Mouse (Mus musculus): ENCODE measurements around the gene Ildr1. TPM values are rescaled to one million over a fixed set of nuclear protein-coding genes. Genes with fewer than 3 reads are reported as not detected.

Gene Ildr1
- total and polyA plus RNA-seq, 2 experiments from 2014 or later = 4.4 TPM; not detected in 1

DNA sequence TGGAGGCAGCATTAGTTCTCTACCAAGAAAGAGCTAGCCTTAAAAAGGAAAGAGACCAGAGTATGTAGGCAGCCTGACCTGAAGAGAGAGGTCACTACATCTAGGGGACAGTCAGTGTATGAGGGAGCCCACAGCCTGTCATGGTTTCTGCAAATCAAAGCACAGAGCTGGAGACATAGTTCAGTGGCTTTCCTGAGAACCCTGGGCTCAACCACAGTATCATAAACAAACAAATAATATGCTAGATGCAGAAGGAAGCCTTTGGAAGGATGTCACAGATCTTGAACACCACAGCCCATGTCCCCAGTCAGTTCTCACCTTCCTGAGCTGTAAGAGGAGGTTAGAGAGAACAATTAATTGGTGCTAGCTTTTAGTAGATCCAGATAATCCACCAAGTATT, 24.9 kb downstream of the Ildr1 start:
- H3K27me3 ChIP-seq (ENCODE audit: control insufficient read depth, insufficient read depth, low read length) = peaks cover 8% of the 10 kb centered on the region; the same call in 1 of the 2 replicates
- TF ChIP-seq CTCF (IDR thresholded peaks at IDR 0.05; ENCODE audit: low read depth) (no peak), EP300 (IDR thresholded peaks at IDR 0.05; ENCODE audit: low read depth) (no peak)
- H3K36me3 ChIP-seq (replicated peaks; ENCODE audit: control insufficient read depth, insufficient read depth, low read length) = no peaks in the 10 kb centered on the region
- no peak overlapping the region for H3K4me2 ChIP-seq (ENCODE audit: low read depth, low read length)
- H3K9ac ChIP-seq (replicated peaks; ENCODE audit: low read depth, low read length) = no peak overlapping the region
- no peaks in the 10 kb centered on the region for H3K9me3 ChIP-seq (replicated peaks; ENCODE audit: control insufficient read depth, low read length)
- no peaks in the 10 kb centered on the region for H3K4me1 ChIP-seq (ENCODE audit: control insufficient read depth, insufficient read depth)
- ATAC-seq (ENCODE audit: insufficient read depth, low read depth) (no peak), DNase-seq (ENCODE audit: low spot score) (no peak)
- H3K27ac ChIP-seq (ENCODE audit: low read depth) = no peak overlapping the region
- no peak overlapping the region for H3K4me3 ChIP-seq (ENCODE audit: low read depth, low read length)

DNA sequence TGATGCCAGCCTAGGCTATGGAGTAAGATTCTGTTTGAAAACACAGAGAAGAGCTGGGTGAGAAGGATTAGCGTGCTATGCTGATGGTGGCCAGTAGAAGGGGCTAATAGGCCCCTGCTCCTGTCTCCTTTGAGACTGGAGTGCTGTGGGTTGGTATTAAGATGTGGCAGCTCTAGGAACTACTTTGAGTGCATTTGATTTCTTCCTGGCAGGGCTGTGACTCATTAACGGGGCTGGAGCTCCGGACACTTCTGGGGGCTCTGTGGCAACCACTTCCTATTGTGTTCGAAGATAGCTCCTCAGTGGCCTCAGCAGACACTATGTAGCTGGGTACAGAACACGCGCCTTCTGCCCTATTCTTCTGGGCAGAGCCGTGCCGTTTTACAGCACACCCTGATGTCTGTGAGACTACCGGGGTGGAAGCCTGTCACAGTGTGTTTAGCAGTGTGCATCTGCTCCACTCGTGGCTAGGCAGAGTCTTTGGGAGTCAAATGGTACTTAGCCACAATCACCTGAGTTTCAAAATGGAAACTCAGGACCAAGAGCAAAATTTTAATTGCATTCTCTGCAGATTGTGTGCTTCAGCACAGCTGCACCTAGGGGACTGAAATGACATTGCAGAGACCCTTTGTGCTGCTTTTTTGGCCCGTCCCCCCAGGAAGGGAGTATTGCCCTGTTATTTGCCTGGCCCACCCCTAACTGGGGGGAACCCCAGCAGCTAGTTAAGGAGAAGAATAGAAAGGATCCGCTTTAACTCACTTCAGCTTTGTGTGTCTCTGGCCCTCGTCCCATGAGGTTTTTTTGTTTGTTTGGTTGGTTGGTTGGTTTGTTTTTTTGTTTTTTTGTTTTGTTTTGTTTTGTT, 26.6 kb downstream of the Ildr1 start:
- ATAC-seq (ENCODE audit: insufficient read depth, low read depth) = no peak
- Histone ChIP-seq H3K4me1 (ENCODE audit: control insufficient read depth, insufficient read depth) (no peaks in the 10 kb centered on the region), H3K27me3 (ENCODE audit: control insufficient read depth, insufficient read depth, low read length) (peaks cover 8% of the 10 kb centered on the region; the same call in 1 of the 2 replicates), H3K4me3 (ENCODE audit: low read depth, low read length) (no peak overlapping the region), H3K27ac (ENCODE audit: low read depth) (no peak overlapping the region), H3K9me3 (replicated peaks; ENCODE audit: control insufficient read depth, low read length) (no peaks in the 10 kb centered on the region), H3K9ac (replicated peaks; ENCODE audit: low read depth, low read length) (no peak overlapping the region), H3K36me3 (replicated peaks; ENCODE audit: control insufficient read depth, insufficient read depth, low read length) (no peaks in the 10 kb centered on the region), H3K4me2 (ENCODE audit: low read depth, low read length) (no peak overlapping the region)
- TF ChIP-seq EP300 (IDR thresholded peaks at IDR 0.05; ENCODE audit: low read depth) (no peak), CTCF (IDR thresholded peaks at IDR 0.05; ENCODE audit: low read depth) (no peak)
- 63% methylated on average over 13 of the region's 13 CpGs for WGBS
- DNase-seq (ENCODE audit: low spot score) = no peak

DNA sequence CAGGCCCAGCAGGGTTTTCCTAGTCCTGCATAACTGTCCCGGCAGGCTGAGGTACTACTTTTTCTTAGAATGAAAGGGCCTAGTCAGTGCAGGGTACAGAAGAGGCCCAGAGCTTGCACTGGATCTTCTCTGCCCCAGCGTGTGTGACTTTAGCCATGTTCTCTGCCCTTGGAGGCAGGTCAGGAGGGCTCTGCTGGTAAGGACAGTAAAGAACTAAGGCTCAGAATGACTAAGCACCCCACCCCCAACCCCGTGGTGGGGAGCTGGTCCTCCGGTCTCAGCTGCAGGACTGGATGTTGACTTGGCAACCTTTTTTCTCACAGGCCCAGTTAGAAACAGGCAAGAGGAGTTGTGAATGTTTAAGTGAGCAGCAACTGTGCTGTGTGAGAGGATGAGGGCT, 29.0 kb downstream of the Ildr1 start:
- no peaks in the 10 kb centered on the region for H3K36me3 ChIP-seq (replicated peaks; ENCODE audit: control insufficient read depth, insufficient read depth, low read length)
- TF ChIP-seq EP300 (IDR thresholded peaks at IDR 0.05; ENCODE audit: low read depth) = no peak
- TF ChIP-seq CTCF (IDR thresholded peaks at IDR 0.05; ENCODE audit: low read depth) = no peak
- no peak overlapping the region for H3K4me3 ChIP-seq (ENCODE audit: low read depth, low read length)
- H3K27ac ChIP-seq (ENCODE audit: low read depth) = no peak overlapping the region
- no peak overlapping the region for H3K4me2 ChIP-seq (ENCODE audit: low read depth, low read length)
- no peaks in the 10 kb centered on the region for H3K9me3 ChIP-seq (replicated peaks; ENCODE audit: control insufficient read depth, low read length)
- no peaks in the 10 kb centered on the region for H3K4me1 ChIP-seq (ENCODE audit: control insufficient read depth, insufficient read depth)
- 19% methylated on average over 4 of the region's 4 CpGs for WGBS
- DNase-seq (ENCODE audit: low spot score) (no peak), ATAC-seq (ENCODE audit: insufficient read depth, low read depth) (no peak)
- no peak overlapping the region for H3K9ac ChIP-seq (replicated peaks; ENCODE audit: low read depth, low read length)
- peaks cover 8% of the 10 kb centered on the region; the same call in 1 of the 2 replicates for H3K27me3 ChIP-seq (ENCODE audit: control insufficient read depth, insufficient read depth, low read length)

DNA sequence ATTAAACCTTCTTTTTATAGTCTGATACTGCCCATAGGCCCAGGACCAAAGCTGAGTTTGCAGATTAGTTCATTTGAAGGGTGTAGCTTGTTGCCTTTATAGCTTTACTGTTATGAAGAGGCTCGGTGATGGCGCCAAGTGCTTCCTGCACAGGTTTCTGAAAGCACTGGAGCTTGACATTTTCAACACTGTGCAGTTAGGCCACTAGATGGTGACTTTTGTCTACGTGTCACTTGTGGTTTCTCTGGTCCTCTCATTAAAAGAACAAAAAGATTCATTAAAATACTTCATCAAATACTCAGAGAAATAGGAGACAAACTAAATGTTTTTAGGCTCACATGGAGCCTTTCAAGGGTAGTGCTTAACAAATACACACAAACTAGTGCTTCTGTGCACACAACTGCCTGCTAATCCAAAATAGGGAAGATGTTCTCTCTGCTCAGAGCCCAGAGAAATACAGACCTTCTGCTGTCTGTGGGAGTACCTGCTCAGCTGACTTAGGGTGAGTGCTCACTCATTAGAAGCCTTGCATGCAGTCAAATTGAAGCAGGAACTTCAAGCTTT, 30.2 kb downstream of the Ildr1 start:
- no peaks in the 10 kb centered on the region for H3K4me1 ChIP-seq (ENCODE audit: control insufficient read depth, insufficient read depth)
- H3K36me3 ChIP-seq (replicated peaks; ENCODE audit: control insufficient read depth, insufficient read depth, low read length) = no peaks in the 10 kb centered on the region
- H3K27me3 ChIP-seq (ENCODE audit: control insufficient read depth, insufficient read depth, low read length) = peaks cover 8% of the 10 kb centered on the region; the same call in 1 of the 2 replicates
- H3K4me3 ChIP-seq (ENCODE audit: low read depth, low read length) = no peak overlapping the region
- no peak for TF ChIP-seq EP300 (IDR thresholded peaks at IDR 0.05; ENCODE audit: low read depth)
- peak; percentile 47 for TF ChIP-seq CTCF (IDR thresholded peaks at IDR 0.05; ENCODE audit: low read depth)
- no peak overlapping the region for H3K9ac ChIP-seq (replicated peaks; ENCODE audit: low read depth, low read length)
- DNase-seq (ENCODE audit: low spot score) (no peak), ATAC-seq (ENCODE audit: insufficient read depth, low read depth) (no peak)
- 46% methylated on average over 3 of the region's 3 CpGs for WGBS
- H3K27ac ChIP-seq (ENCODE audit: low read depth) = no peak overlapping the region
- no peak overlapping the region for H3K4me2 ChIP-seq (ENCODE audit: low read depth, low read length)
- H3K9me3 ChIP-seq (replicated peaks; ENCODE audit: control insufficient read depth, low read length) = no peaks in the 10 kb centered on the region

DNA sequence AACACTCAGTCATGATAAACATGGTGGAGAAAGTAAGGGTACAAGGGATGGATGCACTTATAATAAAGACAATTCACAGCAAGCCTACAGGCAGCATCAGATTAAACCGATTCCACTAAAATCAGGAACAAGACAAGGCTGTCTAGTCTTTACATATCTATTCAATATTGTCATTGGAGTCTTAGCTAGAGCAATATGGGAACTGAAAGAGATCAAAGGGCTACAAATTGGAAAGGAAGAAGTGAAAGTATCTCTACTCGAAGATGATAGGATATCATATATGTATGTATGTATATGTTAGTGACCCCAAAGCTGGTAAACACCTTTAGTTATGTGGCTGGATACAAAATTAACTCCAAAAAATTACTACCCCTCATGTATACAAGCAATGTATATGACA, 35.2 kb downstream of the Ildr1 start:
- H3K9ac ChIP-seq (replicated peaks; ENCODE audit: low read depth, low read length) = no peak overlapping the region
- no peak overlapping the region for H3K4me2 ChIP-seq (ENCODE audit: low read depth, low read length)
- H3K9me3 ChIP-seq (replicated peaks; ENCODE audit: control insufficient read depth, low read length) = no peaks in the 10 kb centered on the region
- 75% methylated on average over 2 of the region's 2 CpGs for WGBS
- no peaks in the 10 kb centered on the region for H3K27me3 ChIP-seq (ENCODE audit: control insufficient read depth, insufficient read depth, low read length)
- no peak for DNase-seq (ENCODE audit: low spot score)
- H3K27ac ChIP-seq (ENCODE audit: low read depth) = no peak overlapping the region
- H3K4me1 ChIP-seq (ENCODE audit: control insufficient read depth, insufficient read depth) = no peaks in the 10 kb centered on the region
- ATAC-seq (ENCODE audit: insufficient read depth, low read depth) = no peak
- H3K36me3 ChIP-seq (replicated peaks; ENCODE audit: control insufficient read depth, insufficient read depth, low read length) = no peaks in the 10 kb centered on the region
- TF ChIP-seq EP300 (IDR thresholded peaks at IDR 0.05; ENCODE audit: low read depth) (no peak), CTCF (IDR thresholded peaks at IDR 0.05; ENCODE audit: low read depth) (no peak)
- H3K4me3 ChIP-seq (ENCODE audit: low read depth, low read length) = no peak overlapping the region
